In genomic region chrX:103329386-103329785, GRCm38 (mm10) we compare ENCODE assay signal across 11 mouse cellular contexts. TPM values are rescaled to one million over a fixed set of nuclear protein-coding genes. Genes with fewer than 3 reads are reported as not detected.
"Had no signal": no experiment of that assay in that cellular context is flagged by ENCODE, and none has a peak within 500 bp of the region (broad histone marks: within the 10 kb centered on the region; RNA-seq: fewer than 3 reads in every experiment).

No protein-coding gene starts in this region.

- DNase-seq: kidney, postnatal 25 days; lung, adult 2 months; lung, postnatal 36 days; midbrain, embryonic 14.5 days; thymus, postnatal 4 days had no signal

RNA-seq across cellular contexts. Expression of gene Cdx4, which starts 8.2 kb away (rescaled TPM):
- total RNA-seq: layer of hippocampus, postnatal 25 days; left cerebral cortex, adult 2 months; left cerebral cortex, postnatal 25 days; megakaryocyte progenitor cell, adult 5-6 weeks; monocyte, adult 5-6 weeks; neutrophil, adult 5-6 weeks had no signal
